Mouse (Mus musculus): ENCODE results near the gene Gdf15. TPM values are rescaled to one million over a fixed set of nuclear protein-coding genes. Genes with fewer than 3 reads are reported as not detected.

Gdf15 gene
- polyA plus RNA-seq, 1 experiment from 2014 or later: 0.86 TPM

- H3K4me1 ChIP-seq: peaks cover 60% of the 10 kb centered on the region
- H3K27me3 ChIP-seq (replicated peaks): no peaks in the 10 kb centered on the region; the same call in 1 of the 2 replicates
- peak overlapping the region; percentile 65 for H3K4me2 ChIP-seq
- H3K36me3 ChIP-seq: peaks cover 43% of the 10 kb centered on the region
- H3K4me3 ChIP-seq: peak overlapping the region; percentile 30
- H3K9ac ChIP-seq: peak overlapping the region; percentile 64
- 2% methylated on average over 26 of the region's 26 CpGs for WGBS
- no peaks in the 10 kb centered on the region for H3K9me3 ChIP-seq
- peak overlapping the region; percentile 71 for H3K27ac ChIP-seq (replicated peaks)
- no peak; the same call in 1 of the 2 replicates for ATAC-seq (ENCODE audit: extremely low read depth, insufficient number of reproducible peaks, low FRiP score, low TSS enrichment)
These were observed 31.0 kb downstream of the Gdf15 start for GRCm38 (mm10) chr8:70601271-70601649.

- 20% methylated on average over 10 of the region's 10 CpGs for WGBS
- peak overlapping the region; percentile 65 for H3K4me2 ChIP-seq
- H3K9me3 ChIP-seq: no peaks in the 10 kb centered on the region
- peak overlapping the region; percentile 71 for H3K27ac ChIP-seq (replicated peaks)
- peaks cover 49% of the 10 kb centered on the region for H3K36me3 ChIP-seq
- peak overlapping the region; percentile 30 for H3K4me3 ChIP-seq
- H3K27me3 ChIP-seq (replicated peaks): no peaks in the 10 kb centered on the region; the same call in 1 of the 2 replicates
- peaks cover 60% of the 10 kb centered on the region for H3K4me1 ChIP-seq
- no peak for ATAC-seq (ENCODE audit: extremely low read depth, insufficient number of reproducible peaks, low FRiP score, low TSS enrichment)
- H3K9ac ChIP-seq: peak overlapping the region; percentile 64
These were observed 31.6 kb downstream of the Gdf15 start for GRCm38 (mm10) chr8:70600473-70601270.

GRCm38 (mm10) chr8:70599507-70600290 is 32.6 kb downstream of the Gdf15 start:
- H3K4me2 ChIP-seq: no peak overlapping the region
- no peak for ATAC-seq (ENCODE audit: extremely low read depth, insufficient number of reproducible peaks, low FRiP score, low TSS enrichment)
- peaks cover 54% of the 10 kb centered on the region for H3K36me3 ChIP-seq
- H3K27ac ChIP-seq (replicated peaks): no peak overlapping the region
- H3K9me3 ChIP-seq: no peaks in the 10 kb centered on the region
- no peak overlapping the region for H3K4me3 ChIP-seq
- H3K4me1 ChIP-seq: peaks cover 70% of the 10 kb centered on the region
- no peak overlapping the region for H3K9ac ChIP-seq
- 82% methylated on average over 12 of the region's 12 CpGs for WGBS
- no peaks in the 10 kb centered on the region; the same call in 1 of the 2 replicates for H3K27me3 ChIP-seq (replicated peaks)

GRCm38 (mm10) chr8:70598722-70599121 is 33.5 kb downstream of the Gdf15 start:
- Histone ChIP-seq H3K27me3 (replicated peaks) (no peaks in the 10 kb centered on the region; the same call in 1 of the 2 replicates), H3K9ac (peak overlapping the region; percentile 87), H3K27ac (replicated peaks) (0 out of 2 replicates have a peak overlapping the region, but pooled peaks have one; percentile 17), H3K36me3 (peaks cover 53% of the 10 kb centered on the region), H3K9me3 (no peaks in the 10 kb centered on the region), H3K4me3 (peak overlapping the region; percentile 62), H3K4me2 (peak overlapping the region; percentile 76), H3K4me1 (peaks cover 73% of the 10 kb centered on the region)
- ATAC-seq (ENCODE audit: extremely low read depth, insufficient number of reproducible peaks, low FRiP score, low TSS enrichment): no peak
- WGBS: 24% methylated on average over 10 of the region's 10 CpGs

- WGBS: 5% methylated on average over 29 of the region's 29 CpGs
- no peaks in the 10 kb centered on the region; the same call in 1 of the 2 replicates for H3K27me3 ChIP-seq (replicated peaks)
- H3K4me2 ChIP-seq: peak overlapping the region; percentile 76
- peak overlapping the region; percentile 38 for H3K27ac ChIP-seq (replicated peaks)
- peaks cover 49% of the 10 kb centered on the region for H3K36me3 ChIP-seq
- no peaks in the 10 kb centered on the region for H3K9me3 ChIP-seq
- peak overlapping the region; percentile 87 for H3K9ac ChIP-seq
- peak overlapping the region; percentile 62 for H3K4me3 ChIP-seq
- no peak for ATAC-seq (ENCODE audit: extremely low read depth, insufficient number of reproducible peaks, low FRiP score, low TSS enrichment)
- peaks cover 77% of the 10 kb centered on the region for H3K4me1 ChIP-seq
These were observed 34.0 kb downstream of the Gdf15 start for GRCm38 (mm10) chr8:70598283-70598682.

GRCm38 (mm10) chr8:70597417-70598272 is 34.6 kb downstream of the Gdf15 start:
- Histone ChIP-seq H3K36me3 (peaks cover 43% of the 10 kb centered on the region), H3K9ac (peak overlapping the region; percentile 87), H3K9me3 (no peaks in the 10 kb centered on the region), H3K4me2 (peak overlapping the region; percentile 76), H3K4me1 (peaks cover 83% of the 10 kb centered on the region), H3K27me3 (replicated peaks) (no peaks in the 10 kb centered on the region; the same call in 1 of the 2 replicates), H3K4me3 (peak overlapping the region; percentile 62), H3K27ac (replicated peaks) (peak overlapping the region; percentile 38)
- no peak for ATAC-seq (ENCODE audit: extremely low read depth, insufficient number of reproducible peaks, low FRiP score, low TSS enrichment)
- 12% methylated on average over 68 of the region's 68 CpGs for whole genome bisulfite sequencing

GRCm38 (mm10) chr8:70596775-70597416 is 35.4 kb downstream of the Gdf15 start:
- peaks cover 88% of the 10 kb centered on the region for H3K4me1 ChIP-seq
- no peaks in the 10 kb centered on the region for H3K9me3 ChIP-seq
- H3K4me2 ChIP-seq: peak overlapping the region; percentile 76
- peaks cover 38% of the 10 kb centered on the region for H3K36me3 ChIP-seq
- no peak overlapping the region for H3K27ac ChIP-seq (replicated peaks)
- 87% methylated on average over 17 of the region's 17 CpGs for WGBS
- ATAC-seq (ENCODE audit: extremely low read depth, insufficient number of reproducible peaks, low FRiP score, low TSS enrichment): no peak
- peak overlapping the region; percentile 62 for H3K4me3 ChIP-seq
- no peaks in the 10 kb centered on the region; the same call in 1 of the 2 replicates for H3K27me3 ChIP-seq (replicated peaks)
- H3K9ac ChIP-seq: peak overlapping the region; percentile 87; the same call in 1 of the 2 replicates

GRCm38 (mm10) chr8:70596216-70596615 is 36.0 kb downstream of the Gdf15 start:
- no peak overlapping the region for H3K4me3 ChIP-seq
- 0 out of 2 replicates have a peak overlapping the region, but pooled peaks have one; percentile 97 for H3K4me2 ChIP-seq
- H3K27me3 ChIP-seq (replicated peaks): no peaks in the 10 kb centered on the region; the same call in 1 of the 2 replicates
- no peak overlapping the region for H3K9ac ChIP-seq
- peaks cover 89% of the 10 kb centered on the region for H3K4me1 ChIP-seq
- no peaks in the 10 kb centered on the region for H3K9me3 ChIP-seq
- peaks cover 42% of the 10 kb centered on the region for H3K36me3 ChIP-seq
- no peak for ATAC-seq (ENCODE audit: extremely low read depth, insufficient number of reproducible peaks, low FRiP score, low TSS enrichment)
- no peak overlapping the region for H3K27ac ChIP-seq (replicated peaks)
- WGBS: 93% methylated on average over 18 of the region's 18 CpGs

- WGBS: 91% methylated on average over 12 of the region's 12 CpGs
- Histone ChIP-seq H3K27me3 (replicated peaks) (no peaks in the 10 kb centered on the region; the same call in 1 of the 2 replicates), H3K4me2 (peak overlapping the region; percentile 97), H3K27ac (replicated peaks) (no peak overlapping the region), H3K9me3 (no peaks in the 10 kb centered on the region), H3K4me1 (peaks cover 86% of the 10 kb centered on the region), H3K4me3 (peak overlapping the region; percentile 75), H3K9ac (peak overlapping the region; percentile 87; the same call in 1 of the 2 replicates), H3K36me3 (peaks cover 46% of the 10 kb centered on the region)
- no peak for ATAC-seq (ENCODE audit: extremely low read depth, insufficient number of reproducible peaks, low FRiP score, low TSS enrichment)
These were observed 36.4 kb downstream of the Gdf15 start for GRCm38 (mm10) chr8:70595811-70596210.

Data from heart, embryonic 13.5 days (tissue).